Mouse (Mus musculus) kidney, postnatal 10 days (tissue): ENCODE data around the gene Kdf1.

Experiments used
- DNase-seq: peaks from one replicate; pipeline ENCODE4 v3.0.0; 2021; ENCODE audit warnings: mixed read lengths

The Kdf1 gene

DNA sequence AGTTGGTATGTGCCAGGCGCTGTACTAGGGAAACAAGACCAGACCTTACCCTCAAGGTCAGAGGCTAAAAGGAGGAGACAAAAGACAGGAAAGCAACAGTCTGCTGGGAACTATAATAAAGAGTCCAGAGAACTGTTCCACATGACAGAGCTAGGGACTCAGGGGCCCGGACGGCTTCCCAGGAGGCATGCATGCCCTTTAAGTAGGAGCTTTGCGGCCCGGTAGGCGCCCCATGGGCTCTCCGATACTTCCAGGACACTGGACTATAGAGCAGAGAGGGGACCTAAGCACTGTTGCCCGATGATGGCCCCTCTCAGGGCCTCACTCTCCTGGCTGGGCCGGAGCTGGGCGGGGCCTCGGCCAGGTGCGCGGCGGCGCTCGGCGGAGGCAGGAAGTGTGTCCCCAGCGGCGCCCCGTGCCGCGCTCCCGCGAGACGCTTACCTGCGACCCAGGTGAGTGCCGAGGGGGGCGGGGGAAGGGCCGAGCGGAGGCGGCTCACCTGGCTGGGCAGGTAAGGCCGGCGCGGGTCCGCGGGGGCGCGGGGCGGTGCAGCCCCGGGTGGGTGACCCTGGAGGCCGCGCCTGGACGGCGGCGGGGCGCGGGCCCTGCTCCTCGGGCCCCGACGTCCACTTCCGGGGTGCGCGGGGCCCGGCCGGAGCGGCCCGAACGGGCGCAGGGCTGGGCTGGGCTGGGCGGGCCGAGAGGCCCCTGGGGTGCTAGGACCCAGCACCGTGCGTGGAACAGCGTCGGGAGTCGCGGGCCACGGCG is at the start of gene Kdf1:
TSS of gene Kdf1 (plus strand) at position 363 of the 768 bp plus-strand sequence.
- DNase-seq: peak; percentile 86

DNA sequence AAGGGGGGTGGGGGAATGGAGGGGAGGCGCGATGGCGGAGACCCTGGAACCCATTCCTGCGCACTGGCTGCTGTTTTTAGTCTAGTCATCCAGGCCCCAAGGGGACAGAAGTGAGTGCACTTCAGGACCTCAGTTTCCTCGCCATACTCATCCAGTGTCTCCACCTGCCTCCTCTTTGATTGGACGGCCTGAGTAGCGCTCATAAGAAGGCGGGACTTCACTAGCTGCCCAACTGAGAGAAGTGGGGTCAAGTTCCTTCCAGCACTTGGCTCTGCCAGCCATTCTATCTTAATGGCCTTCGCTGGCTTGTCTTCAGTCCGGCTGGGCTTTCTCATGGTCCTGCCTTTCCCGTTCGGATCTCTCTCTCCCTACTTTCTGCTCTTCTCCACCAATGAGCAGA is 49.6 kb upstream of the Kdf1 start:
- no peak for DNase-seq

DNA sequence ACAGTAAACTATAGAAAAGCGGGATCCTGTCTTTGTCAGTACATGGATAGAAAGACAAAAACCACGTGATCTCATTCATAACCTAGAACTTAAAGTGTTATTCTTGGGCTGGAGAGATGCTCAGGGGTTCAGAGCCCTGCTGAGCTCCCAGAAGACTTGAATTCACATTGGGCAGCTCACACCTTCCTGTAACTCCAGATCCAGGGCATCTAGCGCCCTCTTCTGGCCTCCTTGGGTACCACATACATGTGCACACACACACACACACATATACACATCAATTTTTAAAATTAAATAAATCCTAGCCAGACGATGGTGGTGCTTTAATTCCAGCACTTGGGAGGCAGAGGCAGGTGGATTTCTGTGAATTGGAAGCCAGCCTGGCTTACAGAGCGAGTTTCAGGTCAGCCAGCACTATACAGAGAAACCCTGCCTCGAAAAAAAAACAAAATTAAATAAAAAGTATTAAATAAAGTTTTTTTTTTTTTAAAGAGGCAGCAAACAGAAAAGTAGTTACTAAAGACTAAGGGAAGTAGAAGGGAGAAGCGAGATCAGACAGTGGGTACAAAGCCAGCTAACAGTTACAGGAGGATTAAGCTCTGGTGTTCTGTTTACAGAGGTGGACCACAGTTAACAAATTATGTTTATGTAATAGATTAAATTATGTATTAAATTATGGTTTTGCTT is 47.5 kb upstream of the Kdf1 start:
- DNase-seq: no peak

DNA sequence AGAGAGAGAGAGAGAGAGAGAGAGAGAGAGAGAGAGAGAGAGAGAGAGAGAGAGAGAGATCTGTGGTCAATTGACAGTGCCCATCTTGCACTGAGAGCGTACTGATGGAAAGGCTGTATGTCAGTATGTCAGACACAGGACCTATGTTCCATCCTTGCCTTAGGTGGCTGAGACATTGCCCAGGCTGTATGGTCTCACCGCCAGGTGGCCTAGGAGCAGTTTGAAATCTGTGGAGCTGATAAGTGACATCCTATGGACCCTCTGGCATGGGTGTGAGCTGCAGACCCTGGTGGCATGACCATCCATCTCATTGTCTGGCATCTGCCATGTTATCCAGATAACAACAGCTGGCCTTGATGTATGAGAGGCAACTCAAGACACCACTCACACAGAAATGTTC is 44.9 kb upstream of the Kdf1 start:
- DNase-seq: no peak

DNA sequence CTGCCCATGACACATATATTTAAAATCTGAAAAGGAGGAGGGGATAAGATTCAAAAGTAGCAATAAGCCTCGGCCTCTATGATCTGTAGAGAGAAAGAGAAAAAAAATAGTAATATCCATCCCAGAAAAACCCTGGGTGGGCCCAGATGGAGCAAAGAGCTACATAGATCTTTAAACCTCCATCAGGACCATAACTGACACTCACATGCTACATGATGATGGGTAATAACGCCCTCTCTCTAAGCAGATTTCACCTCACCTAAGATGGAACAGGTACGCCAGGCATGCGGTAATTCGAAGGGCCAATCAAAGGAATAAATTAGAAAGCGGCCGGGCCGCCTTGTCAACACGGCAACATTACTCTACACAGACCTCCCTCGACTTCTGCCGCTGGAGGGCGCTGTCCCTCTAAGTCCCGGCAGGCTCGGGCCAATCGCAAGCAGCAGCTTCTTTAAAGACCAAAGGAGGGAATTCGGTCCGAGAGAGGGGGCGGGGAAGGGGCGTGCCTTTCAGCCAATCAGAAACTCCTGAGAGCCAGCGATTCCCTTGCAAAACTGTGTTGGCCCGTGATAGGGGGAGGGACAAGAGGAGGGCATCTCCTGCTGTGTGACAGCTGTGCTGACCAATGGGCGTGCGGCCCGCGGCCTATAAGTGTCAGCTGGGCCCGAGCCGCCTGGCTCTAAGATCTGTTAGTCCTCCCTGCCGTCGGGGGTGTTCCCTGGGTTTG is 39.1 kb upstream of the Kdf1 start, which contains the start of gene Tent5b:
TSS of gene Tent5b (plus strand) at position 675 of the 727 bp plus-strand sequence.
- DNase-seq: peak; percentile 100

DNA sequence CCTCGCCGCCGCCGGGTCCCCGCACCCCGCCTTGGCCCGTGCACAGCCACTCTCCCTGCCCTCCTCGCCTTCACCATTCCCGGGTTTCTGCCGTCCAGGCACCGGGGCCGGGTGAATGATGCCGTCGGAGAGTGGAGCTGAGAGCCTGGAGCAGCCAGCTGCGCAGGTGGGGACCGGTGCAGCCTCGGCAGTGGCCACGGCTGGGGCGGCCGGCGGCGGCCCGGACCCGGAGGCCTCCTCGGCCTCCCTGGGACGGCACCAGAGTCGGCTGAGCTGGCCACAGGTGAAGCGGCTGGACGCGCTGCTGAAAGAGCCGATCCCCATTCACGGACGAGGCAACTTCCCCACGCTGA is 38.6 kb upstream of the Kdf1 start:
- no peak for DNase-seq

DNA sequence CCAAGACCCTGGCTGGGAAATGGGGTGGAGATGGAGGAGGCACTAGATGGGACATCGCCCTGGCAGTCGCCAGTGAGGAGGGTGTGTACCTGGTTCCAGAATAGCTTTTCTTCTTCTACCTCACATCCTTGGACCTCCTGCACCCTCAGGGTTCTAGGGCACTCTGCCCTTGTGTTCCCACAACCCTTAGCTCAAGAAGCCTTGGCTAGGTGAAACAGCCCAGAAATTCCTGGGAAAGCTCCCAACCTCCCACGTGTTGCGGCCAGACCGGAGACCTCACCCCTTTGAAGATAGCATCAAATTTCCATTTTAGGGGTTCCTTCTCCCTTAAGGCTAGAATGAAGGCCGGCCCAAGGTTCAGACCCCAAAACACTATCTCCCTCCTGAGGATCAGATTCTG is 38.0 kb upstream of the Kdf1 start:
- DNase-seq: no peak

DNA sequence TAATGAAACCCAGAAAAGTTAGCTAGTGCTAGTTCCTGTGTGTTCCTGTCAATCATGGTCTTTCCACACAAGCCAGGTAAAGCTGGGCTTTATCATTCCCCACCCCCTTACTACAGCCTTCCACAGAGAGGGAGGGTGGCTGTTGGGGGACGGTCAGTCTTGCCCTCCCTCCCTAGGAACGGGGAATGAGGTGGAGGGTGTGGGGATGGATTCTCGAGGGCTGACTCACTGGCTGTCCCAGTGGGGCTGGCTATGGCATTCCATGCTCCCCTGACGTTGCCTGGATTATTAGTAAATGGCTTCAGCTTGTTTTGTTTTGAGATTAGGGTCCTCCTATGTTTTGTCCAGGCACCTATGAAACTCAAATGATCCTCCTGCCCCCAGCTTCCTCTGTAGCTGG is 37.3 kb upstream of the Kdf1 start:
- no peak for DNase-seq

DNA sequence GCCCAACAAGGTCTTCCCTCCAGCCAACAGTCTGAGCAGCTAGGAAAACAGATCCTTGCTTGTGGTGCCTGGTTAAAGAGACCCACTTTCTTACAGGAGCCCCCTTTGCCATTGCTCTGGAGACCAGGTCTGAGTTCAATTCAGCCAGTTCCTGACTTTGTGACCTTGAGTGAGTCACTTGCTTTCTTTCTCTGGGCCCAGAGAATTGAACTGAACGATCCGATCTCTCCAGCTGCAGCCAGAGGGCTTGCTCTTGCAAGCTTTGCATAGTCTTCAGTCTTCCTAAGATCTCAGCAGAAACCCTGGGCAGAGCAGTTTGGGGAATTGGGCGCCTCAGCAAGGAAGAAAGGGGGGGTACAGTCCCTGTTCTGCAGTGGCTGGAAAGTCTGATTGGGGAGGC is 36.3 kb upstream of the Kdf1 start:
- DNase-seq: no peak

DNA sequence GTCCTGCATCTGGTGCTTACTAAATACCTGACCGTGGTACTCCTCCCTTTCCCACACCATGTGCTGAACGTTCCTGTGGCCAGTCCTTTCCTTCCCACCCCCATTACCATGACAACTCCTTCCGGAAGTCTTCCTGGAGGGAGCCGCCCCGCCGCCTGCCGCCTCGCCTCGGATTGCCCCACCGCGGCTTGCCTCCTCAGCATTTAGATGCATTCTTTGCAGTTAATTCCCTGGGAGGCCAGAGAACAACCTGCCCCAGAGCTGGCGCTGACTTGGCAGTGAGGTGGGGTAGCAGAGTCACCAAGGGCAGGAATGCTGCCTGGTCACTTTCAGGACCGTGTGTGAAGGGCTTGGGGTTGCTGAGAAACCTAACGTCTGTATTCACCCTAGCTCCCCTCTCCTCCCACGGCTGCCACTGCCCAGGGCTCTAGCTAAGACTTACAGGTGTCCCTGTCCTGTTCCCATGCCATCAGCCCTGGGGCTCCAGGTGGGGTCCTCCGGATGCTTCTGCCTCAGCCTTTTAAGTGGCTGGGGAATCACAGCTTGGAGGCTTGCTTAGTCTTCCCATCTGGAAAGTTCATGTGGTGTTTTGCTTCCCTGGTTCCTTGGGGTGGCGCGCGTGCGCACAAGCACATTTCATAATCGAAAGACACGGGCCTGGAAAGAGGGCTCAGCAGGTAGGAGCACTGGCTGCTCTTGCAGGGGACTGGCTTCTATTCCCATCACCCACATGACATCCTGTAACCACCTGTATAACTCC is 34.3 kb upstream of the Kdf1 start:
- DNase-seq: peak; percentile 81

DNA sequence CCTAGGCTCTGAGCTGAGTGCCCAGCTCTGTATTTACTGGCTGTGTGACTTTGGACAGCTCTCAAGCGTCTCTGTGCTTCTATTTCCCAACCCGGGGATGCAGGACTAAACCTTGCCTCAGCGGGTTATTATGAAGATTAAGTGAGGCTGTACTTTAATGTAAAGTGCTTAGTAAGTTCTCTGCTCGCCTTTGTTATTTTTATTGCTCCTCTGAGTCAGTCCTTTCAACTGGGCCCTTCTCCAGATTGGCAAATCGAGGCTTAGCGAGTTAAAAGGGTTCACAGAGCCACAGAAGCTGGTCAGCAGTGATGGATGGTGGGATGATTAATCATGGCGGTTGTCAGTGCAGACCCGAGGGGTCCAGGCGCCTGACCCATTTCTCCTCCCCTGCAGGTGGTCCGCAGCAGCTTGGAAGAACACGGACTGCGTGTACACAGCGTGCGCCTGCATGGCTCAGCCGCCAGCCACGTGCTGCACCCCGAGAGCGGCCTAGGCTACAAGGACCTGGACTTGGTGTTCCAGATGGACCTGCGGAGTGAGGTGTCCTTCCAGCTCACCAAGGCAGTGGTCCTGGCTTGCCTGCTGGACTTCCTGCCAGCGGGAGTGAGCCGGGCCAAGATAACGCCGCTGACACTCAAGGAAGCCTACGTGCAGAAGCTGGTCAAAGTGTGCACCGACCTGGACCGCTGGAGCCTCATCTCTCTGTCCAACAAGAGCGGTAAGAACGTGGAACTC is 32.9 kb upstream of the Kdf1 start:
- DNase-seq: no peak

DNA sequence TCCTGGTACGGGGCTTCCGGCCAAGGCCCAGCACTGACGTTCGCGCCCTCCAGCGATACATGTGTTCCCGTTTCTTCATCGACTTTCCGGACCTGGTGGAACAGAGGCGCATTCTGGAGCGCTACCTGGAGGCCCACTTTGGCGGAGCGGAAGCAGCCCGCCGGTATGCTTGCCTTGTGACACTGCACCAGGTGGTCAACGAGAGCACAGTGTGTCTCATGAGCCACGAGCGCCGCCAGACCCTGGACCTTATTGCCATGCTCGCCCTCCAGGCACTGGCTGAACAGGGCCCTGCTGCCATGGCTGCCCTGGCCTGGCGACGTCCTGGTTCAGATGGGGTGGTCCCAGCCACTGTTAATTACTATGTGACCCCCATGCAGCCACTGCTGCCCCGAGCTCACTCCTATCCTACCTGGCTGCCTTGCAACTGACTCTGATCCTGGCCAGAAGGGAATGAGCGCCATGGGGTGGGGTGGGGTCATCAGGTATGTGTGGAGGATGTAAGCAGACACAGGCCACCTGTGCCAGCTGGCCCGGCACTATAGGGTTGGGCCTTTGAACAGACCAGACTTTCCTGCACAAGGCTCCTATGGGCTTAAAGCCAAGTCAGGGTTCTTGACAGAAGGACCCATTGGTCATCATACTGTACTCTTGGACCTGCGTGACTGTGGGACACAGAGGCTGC is 31.9 kb upstream of the Kdf1 start:
- DNase-seq: no peak

DNA sequence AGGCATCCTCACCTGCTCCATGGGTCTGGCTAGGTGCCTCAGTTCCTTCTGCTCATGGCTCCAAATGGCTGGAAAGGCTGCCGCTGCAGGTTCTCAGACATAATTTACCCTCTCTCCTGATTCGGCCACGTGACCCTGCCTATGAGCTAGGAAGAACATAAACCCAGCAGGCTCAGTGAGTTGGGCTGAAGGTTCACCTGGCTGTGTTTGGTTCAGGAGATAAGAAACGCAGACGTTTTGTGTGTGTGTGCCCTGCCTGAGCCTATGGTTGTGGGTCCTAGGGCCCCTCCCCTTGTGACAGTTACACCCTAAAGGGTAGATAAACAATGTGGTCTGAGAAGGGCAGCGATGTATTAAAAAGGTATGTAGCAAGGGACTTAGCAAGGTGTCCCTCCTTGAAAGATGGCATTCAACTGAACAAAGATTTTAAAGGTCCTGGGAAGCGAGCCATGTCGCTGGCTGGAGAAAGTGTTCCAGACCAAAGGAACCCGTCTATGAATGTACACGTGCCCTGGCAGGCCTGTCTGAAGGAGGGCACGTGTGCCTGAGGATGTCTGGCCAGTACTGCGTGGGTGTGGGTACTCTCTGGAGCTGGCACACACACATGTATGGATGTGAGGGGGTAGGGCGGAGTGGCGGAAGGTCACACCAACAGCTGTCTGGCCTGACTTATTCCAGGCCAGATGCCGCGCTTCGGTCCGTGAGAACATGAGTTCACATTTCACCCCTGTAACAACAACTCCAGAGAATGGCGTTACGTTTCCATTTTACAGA is 30.0 kb upstream of the Kdf1 start:
- no peak for DNase-seq

DNA sequence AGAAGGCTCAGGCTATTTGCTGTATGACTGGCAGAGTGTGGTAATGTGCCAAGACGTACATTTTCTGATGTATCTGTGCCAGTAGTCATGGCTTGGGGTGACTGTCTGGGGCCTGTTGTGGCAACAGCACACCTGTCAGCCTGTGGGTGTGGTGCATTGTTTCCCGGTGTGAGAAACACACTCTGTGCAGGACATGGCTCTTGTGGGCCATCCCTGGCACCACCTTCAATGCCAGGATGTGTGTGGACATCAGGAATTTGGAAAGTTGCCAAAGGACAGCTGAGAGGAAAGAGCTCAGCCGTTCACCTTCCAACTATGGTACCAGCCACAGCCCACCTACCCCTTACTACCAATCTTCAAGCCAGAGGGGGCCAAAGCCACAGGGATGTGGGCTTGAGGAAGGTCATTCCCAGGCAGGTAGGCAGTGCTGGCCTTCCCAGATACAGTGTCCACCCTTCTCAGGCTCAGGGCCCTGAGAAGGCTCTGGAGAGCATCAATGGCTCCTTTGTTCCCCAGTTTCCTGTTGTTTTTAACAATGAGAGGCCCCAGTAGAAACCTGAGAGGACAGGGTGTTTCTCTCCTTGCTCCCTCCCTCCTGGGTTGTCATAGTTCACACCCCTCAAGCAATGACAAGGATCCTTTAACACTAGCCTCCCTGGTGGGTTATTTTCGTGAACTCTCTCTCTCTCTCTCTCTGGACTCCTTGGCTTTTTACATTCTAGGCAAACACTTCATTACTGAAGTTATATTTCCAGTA is 29.1 kb upstream of the Kdf1 start:
- DNase-seq: no peak

DNA sequence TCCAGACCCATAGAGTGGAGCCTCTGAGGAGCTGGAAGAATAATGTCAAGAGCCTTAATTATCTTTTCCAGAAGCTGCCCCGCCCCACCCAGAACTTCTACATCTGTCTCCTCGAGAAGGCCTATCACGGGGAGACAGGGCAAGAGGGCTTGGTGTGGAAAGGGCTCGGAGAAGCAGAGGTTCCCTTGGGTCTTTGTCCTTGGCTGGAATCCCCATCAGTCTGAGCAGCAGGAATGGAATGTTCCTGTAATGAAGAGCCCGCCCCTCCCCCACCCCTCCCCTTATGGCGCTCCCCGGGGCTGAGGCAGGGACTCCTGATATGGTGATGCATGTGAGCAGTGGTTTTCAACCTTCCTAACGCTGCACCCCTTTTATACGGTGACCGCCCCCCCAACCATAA is 27.0 kb upstream of the Kdf1 start:
- no peak for DNase-seq

DNA sequence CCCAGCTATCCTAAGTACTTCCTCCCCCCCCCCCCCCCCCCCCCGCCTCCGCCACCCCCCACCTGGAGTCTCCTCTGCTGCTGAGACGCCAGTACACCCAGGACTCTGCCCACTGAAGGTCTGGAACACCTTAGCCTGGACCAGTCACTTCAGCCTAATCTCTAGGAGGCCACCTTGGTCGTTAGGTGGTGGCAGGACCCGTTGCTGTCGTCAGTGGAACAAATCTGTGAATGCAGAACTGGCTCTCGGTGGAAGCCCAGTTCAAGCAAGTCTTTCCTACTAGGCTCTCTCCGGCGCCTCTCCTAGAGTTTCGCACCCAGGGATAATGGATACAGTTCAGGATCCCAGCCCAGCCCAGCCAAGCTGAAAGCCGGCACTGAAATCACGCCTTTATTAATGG is 24.9 kb upstream of the Kdf1 start:
- DNase-seq: peak; percentile 34

DNA sequence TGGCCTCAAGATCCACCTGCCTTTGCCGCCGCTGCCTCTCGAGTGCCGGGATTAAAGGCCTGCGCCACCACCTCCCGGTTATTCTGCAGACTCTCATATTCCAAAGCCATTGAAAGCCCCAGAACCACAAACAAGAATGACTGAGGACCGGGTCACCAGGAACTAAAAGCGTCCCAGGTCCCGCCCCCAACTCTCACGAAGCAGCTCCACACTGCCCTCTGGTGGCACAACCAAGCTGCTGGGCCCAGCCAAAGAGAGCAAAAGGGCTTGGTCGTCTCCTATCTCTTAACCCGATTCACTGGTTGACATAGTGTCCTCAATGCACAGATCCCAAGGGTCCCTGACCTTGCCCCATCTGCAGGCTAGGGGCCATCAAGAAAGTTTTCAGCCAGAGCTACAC is 24.3 kb upstream of the Kdf1 start:
- DNase-seq: peak; percentile 95

DNA sequence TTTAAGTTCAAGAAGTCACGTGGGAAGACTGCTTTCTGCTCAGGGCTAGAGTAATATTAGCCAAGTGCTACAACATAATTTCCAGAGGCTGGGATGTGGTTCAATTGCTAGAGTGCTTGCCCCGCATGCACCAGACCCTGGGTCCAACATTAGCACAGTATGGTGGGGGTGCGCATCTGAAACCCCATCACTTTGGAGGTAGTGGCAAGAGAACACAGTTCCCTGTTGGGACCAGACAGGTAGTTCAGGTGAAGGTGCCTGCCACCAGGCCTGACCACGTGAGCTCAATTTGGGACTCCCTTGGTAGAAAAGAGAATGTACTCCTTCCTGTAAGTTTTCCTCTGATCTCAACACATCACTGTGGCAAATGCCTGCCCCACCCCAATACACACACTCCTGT is 23.9 kb upstream of the Kdf1 start:
- no peak for DNase-seq

DNA sequence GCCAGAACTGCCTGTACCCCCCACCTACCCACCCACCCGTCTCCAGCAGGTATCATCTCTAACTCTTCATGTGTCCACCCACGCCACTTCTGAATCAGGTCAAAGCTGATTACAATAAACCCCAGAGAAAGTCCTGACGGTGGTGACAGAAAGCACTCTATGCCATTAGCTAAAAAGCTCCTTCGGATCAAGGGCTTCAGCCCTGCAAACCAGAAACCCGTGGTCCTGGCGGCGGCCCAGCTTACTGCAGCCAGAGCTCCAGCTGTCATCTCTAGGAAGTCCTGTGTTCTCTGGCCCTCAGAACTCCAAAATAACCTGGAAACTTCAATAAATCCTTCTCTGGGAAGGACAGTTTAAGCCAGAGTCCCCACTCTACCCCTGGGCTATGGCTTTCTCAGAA is 23.1 kb upstream of the Kdf1 start:
- DNase-seq: peak; percentile 78

DNA sequence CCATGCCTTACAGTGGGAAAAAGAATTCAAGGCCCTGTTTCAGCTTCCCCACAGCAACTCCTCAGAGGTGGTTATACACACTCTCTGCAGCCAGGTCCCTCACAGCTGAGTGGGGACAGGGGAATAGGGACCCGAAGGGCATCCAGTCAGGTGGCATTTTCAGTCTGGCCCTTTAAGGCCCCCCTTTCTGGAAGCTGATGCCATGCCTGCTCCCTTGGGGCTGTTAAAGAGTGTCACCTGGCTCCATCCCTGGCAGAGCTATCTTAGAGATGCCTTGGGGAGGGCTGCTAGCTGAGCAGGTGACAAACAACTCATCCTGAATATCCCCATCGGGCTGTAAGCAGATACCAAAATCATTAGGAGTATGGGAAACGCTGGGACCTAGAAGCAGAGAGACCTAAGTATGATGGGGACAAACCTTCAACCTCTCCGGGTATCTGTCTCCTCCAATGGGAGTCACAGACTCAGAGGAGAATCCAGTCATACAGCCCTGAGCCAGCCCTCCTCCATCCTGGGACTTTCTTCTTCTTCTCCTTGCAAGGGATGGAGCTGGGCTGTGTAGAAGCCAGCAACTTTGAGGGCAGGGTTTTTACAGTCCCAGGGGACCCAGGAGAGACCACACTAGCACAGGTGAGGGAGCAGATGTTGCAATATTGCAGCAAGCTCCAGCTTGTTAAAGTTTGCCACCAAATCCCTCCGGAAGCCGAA is 21.9 kb upstream of the Kdf1 start:
- no peak for DNase-seq
